Mouse (Mus musculus) midbrain, embryonic 16.5 days (tissue): ENCODE data around the gene Etl4. TPM values are rescaled to one million over a fixed set of nuclear protein-coding genes. Genes with fewer than 3 reads are reported as not detected.
"Not testable (repeated sequence)": the region's sequence is repeated elsewhere in the genome, so short reads cannot be mapped to it uniquely, and the experiment has no call there.

Experiments
- ATAC-seq: fragments of 200-750 bp; cut with Nextera tagmentation; 2 replicates; pipeline ENCODE4 v1.8.0; 2017; ENCODE audit warnings: moderate TSS enrichment
- H3K27ac ChIP-seq: fragments of 300-500 bp; sonication (generic); 2 replicates; pipeline ENCODE4 v1.5.1; 2014; ENCODE audit warnings: mild to moderate bottlenecking, low read length, mixed read lengths
- H3K27me3 ChIP-seq: fragments of 300-500 bp; sonication (generic); 2 replicates; pipeline ENCODE4 v1.6.1; 2014; ENCODE audit warnings: low read depth, low read length, mixed read lengths; ENCODE audit not compliant: control insufficient read depth, insufficient read depth
- H3K36me3 ChIP-seq: fragments of 300-500 bp; sonication (generic); 2 replicates; pipeline ENCODE4 v1.6.1; 2014; ENCODE audit warnings: mild to moderate bottlenecking, low read length, moderate library complexity, mixed read lengths; ENCODE audit not compliant: control insufficient read depth, insufficient read depth
- H3K4me1 ChIP-seq: fragments of 300-500 bp; sonication (generic); 2 replicates; pipeline ENCODE4 v1.6.1; 2014; ENCODE audit warnings: mild to moderate bottlenecking, low read length, mixed read lengths; ENCODE audit not compliant: control insufficient read depth, insufficient read depth
- H3K4me2 ChIP-seq: fragments of 300-500 bp; sonication (generic); 2 replicates; pipeline ENCODE4 v1.6.1; 2014; ENCODE audit warnings: mild to moderate bottlenecking, low read length, mixed read lengths
- H3K4me3 ChIP-seq: fragments of 300-500 bp; sonication (generic); 2 replicates; pipeline ENCODE4 v1.5.1; 2014; ENCODE audit warnings: low read depth, mild to moderate bottlenecking, low read length, moderate library complexity, mixed read lengths
- H3K9ac ChIP-seq: fragments of 300-500 bp; sonication (generic); 2 replicates; pipeline ENCODE4 v1.6.1; 2014; ENCODE audit warnings: low read depth, low read length, mixed read lengths
- H3K9me3 ChIP-seq: fragments of 300-500 bp; sonication (generic); replicated peaks from 2 replicates; pipeline ENCODE4 v1.6.1; 2014; ENCODE audit warnings: mild to moderate bottlenecking, low read length, mixed read lengths; ENCODE audit not compliant: control insufficient read depth, poor library complexity, severe bottlenecking
- WGBS: fragments of 180-500 bp; shearing (Covaris S2); extraction: QIAGEN DNeasy Blood & Tissue Kit; methylation state at CpG from one replicate; pipeline ENCODE4 v1.1.7; 2014; 5-methylcytosine and 5-hydroxymethylcytosine counted together
- polyA plus RNA-seq: library from polyadenylated mRNA; unstranded; fragments of >200 nt; fragmentation: Nextera tagmentation; extraction: Ambion mirVana; gene quantifications from 2 replicates; pipeline ENCODE4 v1.2.1, GENCODE M21; 2015

Etl4 gene
- polyA plus RNA-seq, 1 experiment from 2014 or later: 4.9 TPM

- H3K27ac ChIP-seq, H3K36me3 ChIP-seq, H3K4me3 ChIP-seq, H3K27me3 ChIP-seq, H3K4me2 ChIP-seq, H3K4me1 ChIP-seq, H3K9ac ChIP-seq, H3K9me3 ChIP-seq, ATAC-seq: not testable (repeated sequence)
- 88% methylated on average over 5 of the region's 5 CpGs for WGBS
These were observed 271.0 kb downstream of the Etl4 start for GRCm38 (mm10) chr2:20180561-20180960.

- not testable (repeated sequence) for H3K4me3 ChIP-seq, ATAC-seq, H3K36me3 ChIP-seq, H3K27me3 ChIP-seq, H3K27ac ChIP-seq, H3K9me3 ChIP-seq, H3K4me2 ChIP-seq, H3K4me1 ChIP-seq, H3K9ac ChIP-seq
- WGBS: 93% methylated on average over 7 of the region's 7 CpGs
These were observed 277.6 kb downstream of the Etl4 start for GRCm38 (mm10) chr2:20187223-20187622.

GRCm38 (mm10) chr2:20203011-20203410, 293.4 kb downstream of the Etl4 start:
- Histone ChIP-seq H3K9me3 (no peaks in the 10 kb centered on the region), H3K36me3 (no peaks in the 10 kb centered on the region), H3K27ac (no peak overlapping the region), H3K4me3 (no peak overlapping the region), H3K4me1 (no peaks in the 10 kb centered on the region), H3K27me3 (no peaks in the 10 kb centered on the region), H3K4me2 (no peak overlapping the region), H3K9ac (no peak overlapping the region)
- WGBS: 88% methylated on average over 7 of the region's 7 CpGs
- no peak for ATAC-seq

GRCm38 (mm10) chr2:20206647-20207046, 297.1 kb downstream of the Etl4 start:
- WGBS: 85% methylated on average over 1 of the region's 1 CpGs
- Histone ChIP-seq H3K4me1 (no peaks in the 10 kb centered on the region), H3K4me2 (no peak overlapping the region), H3K9ac (no peak overlapping the region), H3K36me3 (no peaks in the 10 kb centered on the region), H3K4me3 (no peak overlapping the region), H3K27ac (no peak overlapping the region), H3K9me3 (no peaks in the 10 kb centered on the region), H3K27me3 (no peaks in the 10 kb centered on the region)
- ATAC-seq: no peak

- H3K9me3 ChIP-seq: no peaks in the 10 kb centered on the region
- H3K4me2 ChIP-seq: no peak overlapping the region
- no peaks in the 10 kb centered on the region for H3K4me1 ChIP-seq
- WGBS: 80% methylated on average over 3 of the region's 3 CpGs
- H3K27ac ChIP-seq: no peak overlapping the region
- H3K9ac ChIP-seq: no peak overlapping the region
- H3K4me3 ChIP-seq: no peak overlapping the region
- H3K36me3 ChIP-seq: no peaks in the 10 kb centered on the region
- ATAC-seq: no peak
- no peaks in the 10 kb centered on the region for H3K27me3 ChIP-seq
These were observed 299.2 kb downstream of the Etl4 start for GRCm38 (mm10) chr2:20208683-20209194.

- Histone ChIP-seq H3K9me3 (no peaks in the 10 kb centered on the region), H3K27ac (no peak overlapping the region), H3K4me2 (no peak overlapping the region), H3K4me1 (no peaks in the 10 kb centered on the region), H3K4me3 (no peak overlapping the region), H3K9ac (no peak overlapping the region), H3K27me3 (no peaks in the 10 kb centered on the region), H3K36me3 (no peaks in the 10 kb centered on the region)
- 49% methylated on average over 4 of the region's 4 CpGs for WGBS
- ATAC-seq: no peak
These were observed 299.8 kb downstream of the Etl4 start for GRCm38 (mm10) chr2:20209359-20209758.

GRCm38 (mm10) chr2:20216275-20216674, 306.7 kb downstream of the Etl4 start:
- Histone ChIP-seq H3K4me1 (no peaks in the 10 kb centered on the region), H3K27me3 (no peaks in the 10 kb centered on the region), H3K9ac (no peak overlapping the region), H3K4me3 (no peak overlapping the region), H3K9me3 (no peaks in the 10 kb centered on the region), H3K4me2 (no peak overlapping the region), H3K36me3 (no peaks in the 10 kb centered on the region), H3K27ac (no peak overlapping the region)
- WGBS: 98% methylated on average over 2 of the region's 2 CpGs
- no peak for ATAC-seq

- WGBS: 93% methylated on average over 5 of the region's 5 CpGs
- H3K4me3 ChIP-seq: no peak overlapping the region
These were observed 307.3 kb downstream of the Etl4 start for GRCm38 (mm10) chr2:20216686-20217437.

GRCm38 (mm10) chr2:20231371-20231770, 321.8 kb downstream of the Etl4 start:
- 48% methylated on average over 4 of the region's 4 CpGs for WGBS
- no peaks in the 10 kb centered on the region for H3K36me3 ChIP-seq
- ATAC-seq: no peak

More at GRCm38 (mm10) chr2:20216686-20217437, 307.3 kb downstream of the Etl4 start:
- ATAC-seq: no peak
- H3K4me1 ChIP-seq: no peaks in the 10 kb centered on the region
- H3K36me3 ChIP-seq: no peaks in the 10 kb centered on the region
- H3K4me2 ChIP-seq: no peak overlapping the region
- H3K9me3 ChIP-seq: no peaks in the 10 kb centered on the region
- H3K27ac ChIP-seq: no peak overlapping the region
- no peaks in the 10 kb centered on the region for H3K27me3 ChIP-seq
- no peak overlapping the region for H3K9ac ChIP-seq

More at GRCm38 (mm10) chr2:20231371-20231770, 321.8 kb downstream of the Etl4 start:
- H3K27ac ChIP-seq: no peak overlapping the region
- no peak overlapping the region for H3K4me2 ChIP-seq
- H3K27me3 ChIP-seq: no peaks in the 10 kb centered on the region
- no peak overlapping the region for H3K9ac ChIP-seq
- no peaks in the 10 kb centered on the region for H3K9me3 ChIP-seq
- H3K4me1 ChIP-seq: no peaks in the 10 kb centered on the region
- H3K4me3 ChIP-seq: no peak overlapping the region
